Mouse (Mus musculus) adrenal gland, postnatal 10 days (tissue): Measurements from ENCODE around the gene Defa35. TPM values are rescaled to one million over a fixed set of nuclear protein-coding genes. Genes with fewer than 3 reads are reported as not detected.
A peak's percentile ranks its signal among the peaks of the same experiment; 100 is the strongest.
"Not testable (repeated sequence)": the region's sequence is repeated elsewhere in the genome, so short reads cannot be mapped to it uniquely, and the experiment has no call there.

Experiments used
- DNase-seq: peaks from one replicate; pipeline ENCODE4 v3.0.0; 2021; ENCODE audit warnings: mixed read lengths
- long read RNA-seq, 2 experiments: library from polyadenylated mRNA; stranded (forward); transcript quantifications; one replicate each; pipeline ENCODE4 v2.0.0; 2021
- total RNA-seq, 2 experiments: library from RNA; stranded (reverse); gene quantifications; 2 replicates each; pipeline ENCODE4 v1.2.3; 2021

Defa35 gene
- not detected for total RNA-seq
- long read RNA-seq, experiment 1, result 0 reads
- long read RNA-seq, experiment 2, result 0 reads

DNA sequence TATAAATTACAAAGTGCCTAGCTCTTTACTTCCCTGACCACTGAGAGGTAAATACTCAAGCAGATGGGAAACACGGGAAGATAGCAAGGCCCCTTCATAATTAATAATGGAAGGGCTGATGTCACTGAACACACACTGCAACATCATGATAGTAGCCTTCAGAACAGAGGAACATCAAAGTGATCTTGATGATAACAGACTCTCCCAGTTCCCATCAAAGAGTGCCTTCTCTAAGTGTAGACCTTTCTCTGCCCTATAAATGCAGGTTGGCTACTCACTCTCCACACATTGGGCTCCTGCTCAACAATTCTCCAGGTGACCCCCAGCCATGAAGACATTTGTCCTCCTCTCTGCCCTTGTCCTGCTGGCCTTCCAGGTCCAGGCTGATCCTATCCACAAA, at the start of gene Defa35:
Defa35 (plus strand) TSS at position 301 of the 400 bp plus-strand sequence.
- DNase-seq, result not testable (repeated sequence)

DNA sequence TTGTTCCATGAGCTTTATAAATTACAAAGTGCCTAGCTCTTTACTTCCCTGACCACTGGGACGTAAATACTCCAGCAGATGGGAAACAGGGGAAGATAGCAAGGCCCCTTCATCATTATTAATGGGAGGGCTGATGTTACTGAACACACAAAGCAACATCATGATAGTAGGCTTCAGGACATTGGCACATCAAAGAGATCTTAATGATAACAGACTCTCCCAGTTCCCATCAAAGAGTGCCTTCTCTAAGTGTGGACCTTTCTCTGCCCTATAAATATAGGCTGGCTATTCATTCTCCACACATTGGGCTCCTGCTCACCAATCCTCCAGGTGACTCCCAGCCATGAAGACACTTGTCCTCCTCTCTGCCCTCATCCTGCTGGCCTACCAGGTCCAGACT, 39.6 kb upstream of the Defa35 start, which contains the start of gene Defa21:
Defa21 (plus strand) TSS at position 301 of the 400 bp plus-strand sequence.
- not testable (repeated sequence) for DNase-seq

DNA sequence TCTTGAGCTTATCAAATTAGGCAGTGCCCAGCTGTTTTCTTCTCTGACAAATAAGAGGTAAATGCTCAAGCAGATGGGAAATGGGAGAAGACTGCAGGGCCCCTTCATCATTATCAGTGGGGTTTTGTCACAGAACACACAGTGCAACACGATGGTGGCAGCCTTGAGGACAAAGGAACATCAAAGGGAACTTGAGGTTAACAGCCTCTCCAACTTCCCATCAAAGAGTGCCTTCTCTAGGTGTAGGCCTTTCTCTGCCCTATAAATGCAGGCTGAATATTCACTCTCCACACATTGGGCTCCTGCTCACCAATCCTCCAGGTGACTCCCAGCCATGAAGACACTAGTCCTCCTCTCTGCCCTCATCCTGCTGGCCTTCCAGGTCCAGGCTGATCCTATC, 10.1 kb upstream of the Defa35 start, which contains the start of gene Defa23:
Defa23 (plus strand) TSS at position 301 of the 400 bp plus-strand sequence.
- DNase-seq, result not testable (repeated sequence)

DNA sequence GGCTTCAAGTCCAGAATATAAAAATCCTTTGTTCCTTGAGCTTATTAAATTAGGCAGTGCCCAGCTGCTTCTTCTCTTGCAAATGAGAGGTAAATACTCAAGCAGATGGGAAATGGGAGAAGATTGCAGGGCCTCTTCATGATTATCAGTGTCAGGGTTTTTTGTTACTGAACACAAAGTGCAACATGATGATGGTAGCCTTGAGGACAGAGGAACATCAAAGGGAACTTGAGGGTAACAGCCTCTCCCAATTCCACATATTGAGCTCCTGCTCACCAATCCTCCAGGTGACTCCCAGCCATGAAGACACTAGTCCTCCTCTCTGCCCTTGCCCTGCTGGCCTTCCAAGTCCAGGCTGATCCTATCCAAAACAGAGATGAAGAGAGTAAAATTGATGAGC, 19.3 kb downstream of the Defa35 start, which contains the start of gene Defa25:
Defa25 (plus strand) TSS at position 301 of the 400 bp plus-strand sequence.
- DNase-seq, result not testable (repeated sequence)

DNA sequence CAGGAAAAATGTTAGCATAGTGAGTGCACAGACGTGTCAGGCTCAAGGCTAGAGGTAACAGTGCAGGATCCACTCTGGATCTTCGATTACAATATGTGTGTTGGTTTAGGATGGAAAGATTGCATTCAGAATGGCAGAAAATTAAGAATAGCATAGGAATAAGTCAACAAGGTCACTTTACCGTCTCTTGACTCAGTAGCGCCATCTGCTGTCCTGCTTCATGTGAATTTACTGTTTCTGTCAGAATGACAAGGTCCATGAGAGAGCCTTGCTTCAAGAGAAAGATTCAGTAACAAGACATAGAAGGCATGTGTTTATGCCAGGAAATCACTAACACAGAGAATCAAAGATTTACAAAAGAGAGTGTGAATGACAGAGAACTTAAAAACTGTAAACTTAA, 28.3 kb downstream of the Defa35 start:
- peak; percentile 47 for DNase-seq

DNA sequence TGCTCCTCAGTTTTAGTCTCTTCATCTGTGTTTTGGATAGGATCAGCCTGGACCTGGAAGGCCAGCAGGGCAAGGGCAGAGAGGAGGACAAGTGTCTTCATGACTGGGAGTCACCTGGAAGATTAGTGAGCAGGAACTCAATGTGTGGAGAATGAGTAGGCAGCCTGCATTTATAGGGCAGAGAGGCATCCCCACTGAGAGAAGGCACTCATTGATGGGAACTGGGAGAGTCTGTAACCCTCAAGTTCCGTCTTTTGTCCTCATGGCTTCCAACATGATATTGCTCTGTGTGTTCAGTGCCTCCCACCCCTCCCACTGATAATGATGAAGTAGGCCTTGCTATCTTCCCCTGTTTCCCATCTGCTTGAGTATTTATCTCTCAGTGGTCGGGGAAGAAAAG, 31.1 kb downstream of the Defa35 start, which contains the start of gene Gm14851:
Gm14851 (minus strand) TSS at position 101 of the 400 bp plus-strand sequence.
- not testable (repeated sequence) for DNase-seq

Other genes with a start within 250 kb of the Defa35 start
- gene Defb33, start 172.4 kb upstream of the Defa35 start, total RNA-seq, result not detected
- not detected for gene Gm15056, start 162.4 kb upstream of the Defa35 start, total RNA-seq
- gene Gm6040, start 143.0 kb upstream of the Defa35 start, total RNA-seq, result not detected
- not detected for gene AY761185, start 120.3 kb upstream of the Defa35 start, total RNA-seq
- not detected for gene Defa21, start 39.5 kb upstream of the Defa35 start, total RNA-seq
- not detected for gene Defa23, start 10.0 kb upstream of the Defa35 start, total RNA-seq
- not detected for gene Defa25, start 19.4 kb downstream of the Defa35 start, total RNA-seq
- not detected for gene Gm14851, start 31.0 kb downstream of the Defa35 start, total RNA-seq
- gene Defa30, start 69.6 kb downstream of the Defa35 start, total RNA-seq, result not detected
- gene Defa22, start 97.2 kb downstream of the Defa35 start, total RNA-seq, result not detected
- not detected for gene Defa31, start 126.6 kb downstream of the Defa35 start, total RNA-seq
- not detected for gene Gm15293, start 136.5 kb downstream of the Defa35 start, total RNA-seq
- gene Gm15292, start 184.7 kb downstream of the Defa35 start, total RNA-seq, result not detected